Mouse (Mus musculus) CH12.LX (cell line): ENCODE measurements around the gene Gm49776. TPM values are rescaled to one million over a fixed set of nuclear protein-coding genes. Genes with fewer than 3 reads are reported as not detected.

ENCODE experiments used
- DNase-seq: peaks from one replicate; pipeline ENCODE4 v3.0.0-alpha.2; 2013; ENCODE audit errors: extremely low read depth
- H3K27ac ChIP-seq: 2 replicates; pipeline ENCODE4 v1.5.1; 2012; ENCODE audit warnings: low read depth, mild to moderate bottlenecking, control low read depth, moderate library complexity; ENCODE audit not compliant: insufficient read depth
- H3K27me3 ChIP-seq: replicated peaks from 2 replicates; pipeline ENCODE3; 2012; ENCODE audit warnings: inconsistent platforms
- H3K36me3 ChIP-seq, 2 experiments: replicated peaks in 1 of 2; 2 replicates each; pipeline versions ENCODE3 to v1.6.1; 2012; ENCODE audit warnings: inconsistent platforms in 1 of 2, low read length in 1 of 2, mild to moderate bottlenecking in 1 of 2, mixed read lengths in 1 of 2, moderate library complexity in 1 of 2; ENCODE audit not compliant: control insufficient read depth in 1 of 2, insufficient read depth in 1 of 2
- H3K4me1 ChIP-seq, 2 experiments: 2 replicates each; pipeline ENCODE4 v1.6.1; 2012; ENCODE audit warnings: inconsistent platforms in 1 of 2, moderate library complexity in 1 of 2; ENCODE audit not compliant: insufficient read depth in 2 of 2, control insufficient read depth in 1 of 2
- H3K4me2 ChIP-seq: 2 replicates; pipeline ENCODE4 v1.6.1; 2012; ENCODE audit warnings: low read depth, mild to moderate bottlenecking, control low read depth; ENCODE audit not compliant: poor library complexity, insufficient read depth, severe bottlenecking
- H3K4me3 ChIP-seq, 3 experiments: fragments of 150-350 bp in 1 of 3; sonication (generic) in 1 of 3; replicated peaks in 1 of 3; 2 replicates each; pipeline versions ENCODE3 to v1.5.1; 2011 to 2012; ENCODE audit warnings: low read depth in 2 of 3, low read length in 2 of 3, mild to moderate bottlenecking in 2 of 3, moderate library complexity in 2 of 3, control low read depth in 1 of 3, improper control_type of control experiment in 1 of 3, inconsistent platforms in 1 of 3, mixed read lengths in 1 of 3; ENCODE audit not compliant: poor library complexity in 1 of 3
- H3K79me2 ChIP-seq: replicated peaks from 2 replicates; pipeline ENCODE4 v1.6.1; 2012; ENCODE audit warnings: mild to moderate bottlenecking, moderate library complexity; ENCODE audit not compliant: control insufficient read depth, poor library complexity, insufficient read depth, severe bottlenecking; ENCODE audit errors: extremely low read depth
- H3K9ac ChIP-seq: 2 replicates; pipeline ENCODE4 v1.6.1; 2012; ENCODE audit warnings: low read depth, mild to moderate bottlenecking, control low read depth, moderate library complexity; ENCODE audit not compliant: insufficient read depth
- H3K9me3 ChIP-seq: replicated peaks from 2 replicates; pipeline ENCODE3; 2012; ENCODE audit warnings: low read length, inconsistent platforms, mixed read lengths
- BHLHE40 ChIP-seq: IDR thresholded peaks from 2 replicates; pipeline ENCODE4 v1.6.1; 2011; ENCODE audit warnings: mild to moderate bottlenecking, low read depth, low read length, improper control_type of control experiment
- E2F4 ChIP-seq: IDR thresholded peaks from 2 replicates; pipeline ENCODE4 v1.6.1; 2011; ENCODE audit warnings: low read depth, low read length, improper control_type of control experiment; ENCODE audit not compliant: insufficient replicate concordance
- HCFC1 ChIP-seq: IDR thresholded peaks from 2 replicates; pipeline ENCODE4 v1.6.1; 2012; ENCODE audit warnings: low read depth, mild to moderate bottlenecking, inconsistent platforms, low read length, improper control_type of control experiment
- IRF4 ChIP-seq: IDR thresholded peaks from 2 replicates; pipeline ENCODE4 v1.6.1; 2014; ENCODE audit warnings: low read depth, mild to moderate bottlenecking, inconsistent platforms, low read length, improper control_type of control experiment
- JUN ChIP-seq: IDR thresholded peaks from 2 replicates; pipeline ENCODE4 v1.6.1; 2011; ENCODE audit warnings: low read depth, mild to moderate bottlenecking, low read length, improper control_type of control experiment, moderate library complexity; ENCODE audit not compliant: insufficient read depth
- JUND ChIP-seq: conservative IDR thresholded peaks from 2 replicates; pipeline ENCODE4 v1.6.1; 2011; ENCODE audit warnings: low read depth, low read length, improper control_type of control experiment
- MAX ChIP-seq: IDR thresholded peaks from 2 replicates; pipeline ENCODE4 v1.6.1; 2011; ENCODE audit warnings: low read length, improper control_type of control experiment
- MAZ ChIP-seq: IDR thresholded peaks from 2 replicates; pipeline ENCODE4 v1.6.1; 2012; ENCODE audit warnings: low read depth, mild to moderate bottlenecking, inconsistent platforms, low read length, improper control_type of control experiment, moderate library complexity
- MEF2A ChIP-seq: IDR thresholded peaks from 2 replicates; pipeline ENCODE4 v1.6.1; 2014; ENCODE audit warnings: low read depth, mild to moderate bottlenecking, inconsistent platforms, low read length, improper control_type of control experiment, borderline replicate concordance
- NRF1 ChIP-seq: IDR thresholded peaks from 2 replicates; pipeline ENCODE4 v1.6.1; 2014; ENCODE audit warnings: low read depth, mild to moderate bottlenecking, inconsistent platforms, low read length, improper control_type of control experiment, moderate library complexity
- PAX5 ChIP-seq: IDR thresholded peaks from 2 replicates; pipeline ENCODE4 v1.6.1; 2012; ENCODE audit warnings: low read length, inconsistent platforms, mixed read lengths
- POLR2A ChIP-seq: IDR thresholded peaks from 2 replicates; pipeline ENCODE4 v1.6.1; 2011; ENCODE audit warnings: low read depth, mild to moderate bottlenecking, improper control_type of control experiment, low read length
- RAD21 ChIP-seq: IDR thresholded peaks from 2 replicates; pipeline ENCODE4 v1.6.1; 2011; ENCODE audit warnings: low read depth, mild to moderate bottlenecking, low read length, improper control_type of control experiment, moderate library complexity
- RCOR1 ChIP-seq: conservative IDR thresholded peaks from 2 replicates; pipeline ENCODE4 v1.6.1; 2012; ENCODE audit warnings: low read depth, mild to moderate bottlenecking, inconsistent platforms, low read length, improper control_type of control experiment
- SIN3A ChIP-seq: IDR thresholded peaks from 2 replicates; pipeline ENCODE4 v1.6.1; 2012; ENCODE audit warnings: low read length, improper control_type of control experiment, inconsistent platforms
- SMC3 ChIP-seq: IDR thresholded peaks from 2 replicates; pipeline ENCODE4 v1.6.1; 2011; ENCODE audit warnings: low read depth, low read length, improper control_type of control experiment
- TCF12 ChIP-seq: IDR thresholded peaks from 2 replicates; pipeline ENCODE4 v1.6.1; 2014; ENCODE audit warnings: low read depth, mild to moderate bottlenecking, inconsistent platforms, low read length, improper control_type of control experiment
- USF1 ChIP-seq: IDR thresholded peaks from 2 replicates; pipeline ENCODE4 v1.6.1; 2014; ENCODE audit warnings: low read depth, mild to moderate bottlenecking, inconsistent platforms, low read length, improper control_type of control experiment
- ZC3H11A ChIP-seq: IDR thresholded peaks from 2 replicates; pipeline ENCODE4 v1.6.1; 2012; ENCODE audit warnings: low read depth, mild to moderate bottlenecking, inconsistent platforms, low read length, improper control_type of control experiment
- ZKSCAN1 ChIP-seq: IDR thresholded peaks from 2 replicates; pipeline ENCODE4 v1.6.1; 2012; ENCODE audit warnings: low read depth, inconsistent platforms, low read length, improper control_type of control experiment, borderline replicate concordance
- dilution Hi-C: fragments of 300-500 bp; cut with MboI; formaldehyde crosslinking; loops from 2 replicates; pipeline ENCODE4 v1.14.3; 2020; ENCODE audit warnings: low sequenced_read_pairs; ENCODE audit not compliant: extremely low pct_unique_long_range_greater_than_20kb, extremely low pct_ligation_motif_present
- in situ Hi-C: fragments of 300-500 bp; cut with MboI; formaldehyde crosslinking; loops from 3 replicates; pipeline ENCODE4 v1.14.3; 2019; ENCODE audit warnings: low sequenced_read_pairs, low pct_ligation_motif_present, low pct_unique_long_range_greater_than_20kb, mixed read lengths
- polyA plus RNA-seq: library from polyadenylated mRNA; unstranded; fragments of >175 nt; gene quantifications from 2 replicates; pipeline ENCODE4 v1.2.1, GENCODE M21; 2012; ENCODE audit warnings: low read depth; ENCODE audit not compliant: insufficient read length
- total RNA-seq, 2 experiments: library from RNA; depleted of rRNA; stranded (reverse); fragments of 300-350 nt in 1 of 2; fragments of >200 nt in 1 of 2; gene quantifications; 2 replicates each; pipeline ENCODE4 v1.2.3; 2012 to 2014

Gene Gm49776
- total and polyA plus RNA-seq, 3 experiments = 0.25 to 25.0 TPM; not detected in 1

DNA sequence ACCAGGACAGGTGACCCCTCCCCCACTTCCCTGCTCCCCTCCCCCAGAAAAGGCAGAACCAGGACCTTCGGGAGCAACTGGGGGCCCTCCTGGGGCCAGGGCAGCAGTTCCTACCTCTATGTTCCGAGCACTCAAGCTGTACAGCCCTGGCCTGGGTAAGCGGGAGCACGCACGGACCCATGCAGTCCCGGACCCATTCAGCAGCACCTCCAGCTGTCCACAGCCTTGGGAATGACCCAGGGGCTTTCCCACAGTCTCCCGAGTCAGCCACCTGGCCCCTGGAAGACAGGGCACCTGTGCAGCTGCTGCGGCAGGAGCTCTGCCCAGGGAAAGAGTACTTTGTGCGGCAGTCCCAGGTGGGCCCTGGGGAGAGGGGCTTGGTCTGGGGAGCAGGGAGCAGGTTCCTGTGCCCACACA lies 39.5 kb downstream of the Gm49776 start (continued):
- TF ChIP-seq MEF2A (peak; percentile 55; the same call in 1 of the 2 replicates), TCF12 (peak; percentile 100), E2F4 (no peak), SMC3 (peak; percentile 2; the same call in 1 of the 2 replicates), IRF4 (peak; percentile 78)

DNA sequence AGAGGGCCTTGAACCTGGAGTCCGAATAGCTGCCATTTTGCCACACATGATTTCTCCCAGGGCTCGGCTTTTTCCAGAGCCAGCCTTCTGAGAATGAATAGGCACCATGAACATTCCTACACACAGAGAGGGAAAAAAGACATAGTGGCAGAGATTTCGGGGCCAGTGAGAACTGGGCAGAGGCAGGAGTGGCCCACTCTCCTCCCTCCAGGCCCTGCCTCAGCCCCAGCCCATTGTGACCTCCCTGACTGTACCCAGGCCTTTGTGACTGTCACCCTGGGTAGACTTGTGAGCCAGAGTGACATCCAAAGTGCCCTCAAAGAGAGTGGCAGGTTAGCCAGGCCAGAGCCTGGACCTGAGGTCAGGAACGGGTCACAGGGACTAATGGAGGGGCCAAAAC lies 40.5 kb downstream of the Gm49776 start, which contains the start of gene Ccdc188:
Gene Ccdc188 (plus strand): TSS at position 301 of the 400 bp plus-strand sequence.
- no peaks in the 10 kb centered on the region for H3K9me3 ChIP-seq
- dilution Hi-C loops = no loop called here
- H3K4me2 ChIP-seq = peak within 1 kb of the TSS; percentile 88
- peak within 1 kb of the TSS; percentile 42 for H3K9ac ChIP-seq
- H3K4me1 ChIP-seq = peaks cover 42 to 66% of the 10 kb centered on the region in 2 experiments
- H3K36me3 ChIP-seq = peaks cover 3 to 7% of the 10 kb centered on the region in 2 experiments
- H3K4me3 ChIP-seq = peak within 1 kb of the TSS; percentile 48 to 54 (median 53)
- TF ChIP-seq TCF12 (no peak), RAD21 (no peak), BHLHE40 (no peak), ZC3H11A (no peak), E2F4 (no peak), NRF1 (no peak), ZKSCAN1 (no peak), MEF2A (no peak), USF1 (no peak), JUND (no peak), PAX5 (no peak)
- no peaks in the 10 kb centered on the region for H3K27me3 ChIP-seq
- no peaks in the 10 kb centered on the region for H3K79me2 ChIP-seq
- no peak for DNase-seq
- in situ Hi-C loops = no loop called here
- peak within 1 kb of the TSS; percentile 93 for H3K27ac ChIP-seq

- in situ Hi-C loops (loop anchor here (5.0 kb wide), 2 partner anchors 38 to 93 kb away; no protein-coding TSS in a partner anchor), dilution Hi-C loops (no loop called here)
- Histone ChIP-seq H3K36me3 (no peaks in the 10 kb centered on the region), H3K9ac (no peak overlapping the region), H3K27ac (no peak overlapping the region), H3K79me2 (no peaks in the 10 kb centered on the region)
- DNase-seq = no peak
- TF ChIP-seq MAZ (no peak), SIN3A (no peak), HCFC1 (no peak), MAX (no peak), RCOR1 (no peak), JUN (no peak), MEF2A (no peak), E2F4 (no peak), SMC3 (no peak), POLR2A (no peak)
- TF ChIP-seq, all 38 proteins: peak for 0
- no peak overlapping the region for H3K4me2 ChIP-seq
- no peak overlapping the region for H3K4me3 ChIP-seq
- peaks cover 5% of the 10 kb centered on the region for H3K27me3 ChIP-seq
- H3K4me1 ChIP-seq = peaks cover 30 to 55% of the 10 kb centered on the region in 2 experiments
- no peaks in the 10 kb centered on the region for H3K9me3 ChIP-seq
These were observed 43.3 kb downstream of the Gm49776 start for GRCm38 (mm10) chr16:18214858-18215257.
